Mouse (Mus musculus): ENCODE results near the gene Apaf1.

Apaf1 gene

GRCm38 (mm10) chr10:91082550-91083392 is at the start of gene Apaf1, which contains the start of gene Ikbip:
Gene Apaf1, minus strand, starts transcription at chr10:91082770.
Gene Ikbip, plus strand, starts transcription at chr10:91082940.
- DNase-seq (ENCODE audit: low spot score in 2 of 2), result peak; percentile 98 to 99

DNA sequence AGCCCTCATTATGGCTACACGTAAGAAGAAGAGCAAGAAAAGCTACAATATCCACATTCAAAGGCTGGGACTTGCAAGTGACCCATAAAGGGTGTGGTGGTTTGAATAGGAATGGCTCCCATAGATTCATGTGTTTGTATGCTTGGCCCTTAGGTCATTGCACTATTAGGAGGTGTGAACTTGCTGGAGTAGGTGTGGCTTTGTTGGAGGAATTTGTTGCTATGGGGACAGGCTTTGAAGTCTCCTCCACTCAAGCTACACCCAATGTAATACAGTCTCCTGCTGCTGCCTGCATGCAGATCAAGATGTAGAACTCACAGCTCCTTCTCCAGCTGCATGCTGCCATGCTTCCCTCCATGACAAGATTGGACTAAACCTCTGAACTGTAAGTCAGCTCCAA is 49.0 kb upstream of the Apaf1 start:
- DNase-seq (ENCODE audit: low spot score in 2 of 2), result no peak

- no peak for DNase-seq (ENCODE audit: low spot score in 2 of 2)
These were observed 48.2 kb upstream of the Apaf1 start for GRCm38 (mm10) chr10:91130792-91131191.

DNA sequence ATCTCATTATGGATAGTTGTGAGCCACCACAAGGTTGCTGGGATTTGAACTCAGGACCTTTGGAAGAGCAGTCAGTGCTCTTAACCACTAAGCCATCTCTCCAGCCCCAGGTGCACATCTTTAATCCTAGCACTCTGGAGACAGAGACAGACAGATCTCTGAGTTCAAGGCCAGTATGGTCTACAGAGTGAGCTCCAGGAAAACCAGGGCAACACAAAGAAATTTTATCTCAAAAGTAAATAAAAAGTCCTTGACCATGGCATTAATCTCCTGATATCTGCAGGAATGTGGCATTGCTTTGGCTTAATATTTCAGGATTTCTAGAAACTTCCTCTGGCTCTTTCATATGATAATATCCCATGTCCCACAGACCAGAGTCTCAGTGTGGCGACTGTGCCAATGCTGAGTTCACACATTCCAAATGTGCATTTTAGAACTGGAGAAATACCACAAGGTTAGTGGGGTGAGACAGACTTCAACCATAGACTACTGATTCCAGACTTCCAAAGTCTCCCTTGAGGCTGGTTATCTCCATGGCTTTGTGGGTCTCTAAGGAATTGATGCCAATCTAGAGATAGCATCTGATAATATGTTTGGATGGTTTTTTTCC is 46.1 kb upstream of the Apaf1 start:
- DNase-seq (ENCODE audit: low spot score in 2 of 2), result no peak

- DNase-seq (ENCODE audit: low spot score in 2 of 2), result no peak
These were observed 44.8 kb upstream of the Apaf1 start for GRCm38 (mm10) chr10:91127395-91127794.

DNA sequence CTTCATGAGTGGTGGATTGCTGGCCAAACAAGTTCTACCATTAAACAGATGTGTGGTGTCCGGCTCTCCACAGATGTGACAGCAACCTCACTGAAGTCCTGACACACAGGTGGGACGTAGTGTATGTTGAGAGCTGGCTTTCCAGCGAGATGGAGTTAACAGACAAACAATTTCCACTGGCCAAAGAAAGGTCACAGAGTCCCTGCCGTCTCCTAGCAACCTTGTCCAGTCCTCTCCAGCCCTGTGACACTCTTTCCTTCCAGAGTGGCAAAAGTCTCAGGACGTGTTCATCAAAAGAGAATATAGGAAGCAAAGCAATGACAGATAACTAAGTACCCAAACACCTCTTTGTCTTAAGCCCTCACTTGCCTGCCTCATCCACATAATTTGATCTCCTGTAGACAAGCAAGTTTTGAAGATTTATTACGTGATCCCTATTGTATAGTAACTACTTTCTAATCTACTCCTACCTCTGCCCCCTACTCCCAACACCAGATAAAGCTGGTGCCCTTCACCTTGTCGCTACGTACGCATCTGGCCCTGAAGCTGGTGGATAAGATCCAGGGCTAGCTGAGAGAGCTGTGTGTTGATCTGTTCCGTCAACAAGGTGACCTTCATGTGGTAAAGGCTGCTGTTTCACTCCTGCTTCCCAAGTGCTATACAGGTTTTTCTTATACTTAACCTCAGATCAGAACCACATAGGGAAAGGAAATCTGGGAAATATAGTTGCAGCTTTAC is 44.2 kb upstream of the Apaf1 start:
- no peak for DNase-seq (ENCODE audit: low spot score in 2 of 2)

- DNase-seq (ENCODE audit: low spot score in 2 of 2), result peak; percentile 88 to 96
These were observed 41.6 kb upstream of the Apaf1 start, which contains the start of gene Slc25a3 for GRCm38 (mm10) chr10:91123828-91124822. Gene Slc25a3, minus strand, starts transcription at chr10:91124059.

- DNase-seq (ENCODE audit: low spot score in 2 of 2), result no peak
These were observed 40.8 kb upstream of the Apaf1 start for GRCm38 (mm10) chr10:91123281-91123827.

GRCm38 (mm10) chr10:91122646-91123045 is 40.1 kb upstream of the Apaf1 start:
- no peak for DNase-seq (ENCODE audit: low spot score in 2 of 2)

DNA sequence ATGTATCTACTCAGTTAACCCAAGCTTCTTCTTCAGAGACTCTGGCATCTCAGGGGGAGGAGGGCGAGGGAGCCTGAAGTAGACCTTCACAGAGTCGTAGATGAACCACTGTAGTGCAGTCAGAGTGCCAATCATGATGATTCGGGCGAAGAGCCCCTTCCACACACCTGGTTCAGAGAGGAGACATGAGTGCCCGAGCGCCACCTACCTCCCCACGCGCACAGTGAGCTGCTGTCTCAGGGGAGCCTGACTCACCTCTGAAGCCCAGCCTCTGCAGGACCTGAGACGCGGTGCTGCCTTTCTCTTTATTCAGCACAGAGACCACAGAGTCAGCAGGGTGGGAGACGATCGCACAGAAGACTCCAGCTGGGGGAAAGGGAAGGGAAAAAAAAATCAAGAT is 34.4 kb upstream of the Apaf1 start:
- DNase-seq (ENCODE audit: low spot score in 2 of 2), result no peak

GRCm38 (mm10) chr10:91109841-91110240 is 27.3 kb upstream of the Apaf1 start:
- no peak for DNase-seq (ENCODE audit: low spot score in 2 of 2)

- DNase-seq (ENCODE audit: low spot score in 2 of 2), result no peak
These were observed 23.4 kb upstream of the Apaf1 start for GRCm38 (mm10) chr10:91105981-91106380.

- DNase-seq (ENCODE audit: low spot score in 2 of 2), result no peak
These were observed 20.4 kb upstream of the Apaf1 start for GRCm38 (mm10) chr10:91102799-91103590.

DNA sequence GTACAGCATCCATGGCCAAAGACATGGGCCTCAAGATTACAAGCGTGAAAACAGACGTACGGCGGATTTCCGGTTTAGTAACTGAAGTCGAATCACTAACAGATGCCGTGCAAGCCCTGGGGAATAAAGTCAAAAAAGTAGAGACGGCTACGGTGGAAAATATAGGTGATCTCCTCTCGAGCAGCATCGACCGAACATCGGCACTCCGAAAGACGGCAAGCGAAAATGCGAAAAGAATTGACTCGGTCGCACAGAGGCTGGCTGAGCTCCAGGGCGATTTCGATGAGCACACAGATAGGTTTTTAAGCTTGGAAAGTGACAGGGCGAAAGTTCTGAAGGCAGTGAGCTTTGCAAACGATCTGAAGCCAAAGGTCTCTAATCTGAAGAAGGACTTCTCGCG is 19.4 kb upstream of the Apaf1 start:
- DNase-seq (ENCODE audit: low spot score in 2 of 2), result no peak

- no peak for DNase-seq (ENCODE audit: low spot score in 2 of 2)
These were observed 17.5 kb upstream of the Apaf1 start for GRCm38 (mm10) chr10:91100101-91100500.

GRCm38 (mm10) chr10:91098056-91098455 is 15.5 kb upstream of the Apaf1 start:
- DNase-seq (ENCODE audit: low spot score in 2 of 2), result no peak

- DNase-seq (ENCODE audit: low spot score in 2 of 2), result no peak
These were observed 11.9 kb upstream of the Apaf1 start for GRCm38 (mm10) chr10:91094251-91095104.

- no peak for DNase-seq (ENCODE audit: low spot score in 2 of 2)
These were observed 10.2 kb upstream of the Apaf1 start for GRCm38 (mm10) chr10:91092812-91093211.

DNA sequence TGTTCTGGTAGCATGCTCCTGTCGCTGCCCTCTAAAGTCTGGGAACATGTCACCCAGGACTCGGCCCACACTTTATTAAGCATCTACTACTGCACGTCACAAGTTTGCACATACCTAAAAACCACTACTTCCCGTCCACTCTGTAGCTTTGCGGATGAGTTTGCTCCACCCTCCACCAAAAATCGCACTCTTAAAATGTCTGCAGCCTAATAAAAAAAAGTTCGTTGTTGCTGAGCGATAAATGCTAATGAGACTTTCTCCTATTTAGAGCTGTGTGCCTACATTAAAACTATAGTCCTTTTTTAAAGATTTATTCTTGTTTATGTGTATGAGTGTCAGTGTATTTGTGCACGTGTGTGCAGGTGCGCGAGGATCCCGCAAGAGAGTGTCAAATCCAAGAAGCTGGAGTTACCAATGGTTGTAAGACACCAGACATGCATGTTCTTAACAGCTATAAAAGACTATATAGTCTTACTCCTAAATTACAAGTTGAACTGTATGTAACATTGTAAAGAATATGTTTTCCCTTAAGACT is 890 bp upstream of the Apaf1 start:
- DNase-seq (ENCODE audit: low spot score in 2 of 2), result no peak
